Mouse (Mus musculus) spleen, adult 2 months (tissue): ENCODE data around the gene Unc93b1. TPM values are rescaled to one million over a fixed set of nuclear protein-coding genes. Genes with fewer than 3 reads are reported as not detected.

ENCODE experiments used
- DNase-seq, 2 experiments: peaks; one replicate each; pipeline versions ENCODE4 v3.0.0 to v3.0.0-alpha.2; 2012 to 2021; ENCODE audit warnings: low spot score in 2 of 2, low read depth in 1 of 2
- H3K27ac ChIP-seq: fragments of 200-500 bp; 2 replicates; pipeline ENCODE4 v1.5.1; 2012; ENCODE audit warnings: low read length, inconsistent platforms; ENCODE audit not compliant: insufficient read depth
- H3K27me3 ChIP-seq: fragments of 200-500 bp; 2 replicates; pipeline ENCODE4 v1.6.1; 2012; ENCODE audit warnings: mild to moderate bottlenecking, moderate library complexity, low read length, inconsistent platforms; ENCODE audit not compliant: control insufficient read depth, insufficient read depth
- H3K36me3 ChIP-seq: fragments of 200-500 bp; 2 replicates; pipeline ENCODE4 v1.6.1; 2012; ENCODE audit warnings: mild to moderate bottlenecking, low read length, inconsistent platforms; ENCODE audit not compliant: control insufficient read depth, insufficient read depth
- H3K4me1 ChIP-seq: fragments of 200-500 bp; 2 replicates; pipeline ENCODE4 v1.6.1; 2011; ENCODE audit warnings: inconsistent platforms; ENCODE audit not compliant: control insufficient read depth, insufficient read depth, insufficient read length
- H3K4me3 ChIP-seq: fragments of 200-500 bp; 2 replicates; pipeline ENCODE4 v1.5.1; 2011; ENCODE audit warnings: mild to moderate bottlenecking, inconsistent platforms; ENCODE audit not compliant: insufficient read depth, insufficient read length; ENCODE audit errors: extremely low read depth
- CTCF ChIP-seq: fragments of 200-500 bp; IDR thresholded peaks from 2 replicates; pipeline ENCODE4 v1.5.1; 2011; ENCODE audit warnings: mild to moderate bottlenecking, inconsistent platforms; ENCODE audit not compliant: insufficient read depth, insufficient read length, insufficient replicate concordance; ENCODE audit errors: extremely low read depth
- POLR2A ChIP-seq: fragments of 200-500 bp; IDR thresholded peaks from 2 replicates; pipeline ENCODE4 v1.6.1; 2011; ENCODE audit warnings: low read depth, low read length, inconsistent platforms
- WGBS: fragments of 180-500 bp; shearing (Covaris S2); methylation state at CpG from one replicate; pipeline ENCODE4 v1.1.7; 2018; 5-methylcytosine and 5-hydroxymethylcytosine counted together
- polyA plus RNA-seq: library from polyadenylated mRNA; depleted of rRNA; stranded (reverse); fragments of >200 nt; gene quantifications from 2 replicates; pipeline ENCODE4 v1.2.3, GENCODE M21; 2012

Unc93b1 gene
- polyA plus RNA-seq, 1 experiment = 753 TPM

DNA sequence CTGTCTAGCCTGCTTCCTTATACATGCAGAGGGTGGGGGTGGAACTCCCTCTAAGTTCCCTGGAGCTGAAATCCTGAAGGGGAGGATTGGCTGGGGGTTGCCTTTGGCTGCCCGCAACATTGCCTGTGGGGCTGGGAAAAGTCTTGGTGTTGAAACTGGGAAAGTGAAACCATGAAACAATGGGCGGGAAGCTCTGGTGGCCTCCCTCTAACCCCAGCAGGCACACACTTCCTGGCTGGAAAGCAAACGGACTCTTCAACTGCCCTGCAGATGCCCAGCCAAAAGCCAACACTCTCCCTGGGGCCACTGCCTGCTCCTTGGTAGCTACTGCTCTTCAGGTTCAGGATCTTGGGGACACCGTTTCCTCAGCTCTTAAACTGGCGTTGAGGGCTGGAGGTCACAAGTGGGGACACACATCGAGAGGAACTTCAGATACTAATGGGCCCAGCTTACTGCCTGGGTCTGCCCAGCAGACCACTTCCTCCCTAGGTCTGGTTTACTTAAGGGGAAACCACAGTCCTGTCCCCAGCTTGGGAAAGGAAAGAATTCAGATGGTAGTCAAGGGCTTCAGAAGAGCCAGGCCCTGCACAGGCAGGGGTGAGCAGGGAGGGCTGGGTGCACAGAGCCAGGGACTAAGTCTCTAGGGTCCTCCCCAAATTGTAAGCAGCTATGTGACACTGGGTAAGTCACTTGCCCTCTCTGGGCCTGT, 29.6 kb upstream of the Unc93b1 start:
- Histone ChIP-seq H3K27me3 (no peaks in the 10 kb centered on the region), H3K36me3 (peaks cover 43% of the 10 kb centered on the region)
- 12% methylated on average over 6 of the region's 6 CpGs for WGBS

DNA sequence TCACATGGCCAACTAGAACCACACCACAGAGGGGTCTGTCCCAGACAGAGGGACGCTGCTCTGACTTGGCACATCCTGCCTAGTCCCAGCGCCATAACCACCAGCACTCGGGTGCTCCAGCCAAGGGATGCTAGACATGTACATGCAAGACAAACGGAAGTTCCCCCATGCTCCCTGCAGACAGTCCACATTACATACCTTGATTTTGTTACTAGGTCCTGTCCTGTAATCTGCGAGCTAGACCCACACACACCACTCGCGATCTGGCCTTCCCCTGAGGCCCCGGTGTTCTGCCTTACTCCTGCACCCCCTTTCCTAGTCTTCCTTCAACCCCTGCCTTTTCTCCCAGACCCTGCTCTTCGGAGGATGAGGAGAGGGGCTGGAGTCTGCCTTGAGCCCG, 28.7 kb upstream of the Unc93b1 start:
- H3K27ac ChIP-seq = peak overlapping the region; percentile 72
- H3K27me3 ChIP-seq = no peaks in the 10 kb centered on the region
- 5% methylated on average over 10 of the region's 10 CpGs for WGBS
- DNase-seq = no peak
- peaks cover 44% of the 10 kb centered on the region for H3K36me3 ChIP-seq
- peaks cover 21% of the 10 kb centered on the region for H3K4me1 ChIP-seq
- peak overlapping the region; percentile 82 for H3K4me3 ChIP-seq
- no peak for TF ChIP-seq POLR2A

More for the DNA sequence above, 29.6 kb upstream of the Unc93b1 start:
- H3K4me3 ChIP-seq = peak overlapping the region; percentile 82
- H3K27ac ChIP-seq = peak overlapping the region; percentile 85
- TF ChIP-seq CTCF = no peak
- no peak for TF ChIP-seq POLR2A
- peaks cover 21% of the 10 kb centered on the region for H3K4me1 ChIP-seq
- DNase-seq = no peak

DNA sequence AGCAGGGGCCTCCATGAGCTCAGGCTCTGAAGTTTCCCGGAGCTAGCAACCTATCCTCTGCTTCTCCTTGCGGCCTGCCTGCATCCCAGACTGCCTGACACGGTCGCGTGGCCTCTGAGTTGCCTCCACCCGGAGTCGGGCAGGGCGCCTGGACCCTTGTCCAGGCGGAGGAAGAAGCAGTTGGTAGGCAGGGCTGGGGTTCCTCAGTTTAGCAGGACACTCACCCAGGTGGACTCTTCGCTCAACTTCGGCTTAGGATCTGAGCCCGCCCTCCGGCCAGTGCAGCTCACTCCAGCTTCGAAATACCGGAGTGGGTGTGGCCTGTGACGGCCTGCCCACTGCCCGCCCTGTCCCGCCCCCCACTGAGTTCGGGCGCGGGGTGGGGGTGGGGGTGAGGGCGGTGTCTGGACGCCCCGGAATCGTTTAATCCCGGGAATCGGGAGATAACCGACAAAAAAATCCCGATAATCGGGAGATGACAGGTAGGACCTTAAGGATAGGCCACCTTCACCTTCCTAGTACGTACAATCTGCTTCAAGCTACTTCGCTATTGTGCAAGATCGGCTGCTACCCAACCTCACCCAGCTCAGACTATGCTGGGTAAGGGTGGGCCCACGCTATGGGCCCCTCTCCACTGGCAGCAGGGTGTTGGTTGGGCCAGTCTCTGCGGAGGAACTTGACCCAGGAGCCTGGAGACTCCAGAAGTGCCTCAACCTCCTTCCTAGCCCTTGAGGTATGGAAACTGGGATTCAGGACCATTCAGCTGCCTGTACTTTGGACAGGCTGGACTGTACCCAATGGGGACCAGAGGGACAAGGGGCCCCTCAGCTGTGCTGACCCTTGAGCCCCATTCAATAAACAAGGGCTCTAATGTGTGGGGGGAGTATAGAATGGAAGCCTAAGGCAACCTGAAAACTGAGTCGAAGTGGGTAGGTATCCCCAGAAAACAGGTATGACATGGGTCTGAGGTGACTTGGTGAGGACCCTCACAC, 27.9 kb upstream of the Unc93b1 start, which contains the start of gene Tcirg1:
Gene Tcirg1 (minus strand): TSS at position 339 of the 992 bp plus-strand sequence.
- peak in 1 of 2 experiments; percentile 73 for DNase-seq
- Histone ChIP-seq H3K4me1 (peaks cover 22% of the 10 kb centered on the region), H3K27me3 (no peaks in the 10 kb centered on the region), H3K36me3 (peaks cover 39% of the 10 kb centered on the region), H3K4me3 (peak within 1 kb of the TSS; percentile 82), H3K27ac (peak within 1 kb of the TSS; percentile 72)
- no peak; the same call in 1 of the 2 replicates for TF ChIP-seq POLR2A
- no peak for TF ChIP-seq CTCF
- 4% methylated on average over 36 of the region's 36 CpGs for WGBS

DNA sequence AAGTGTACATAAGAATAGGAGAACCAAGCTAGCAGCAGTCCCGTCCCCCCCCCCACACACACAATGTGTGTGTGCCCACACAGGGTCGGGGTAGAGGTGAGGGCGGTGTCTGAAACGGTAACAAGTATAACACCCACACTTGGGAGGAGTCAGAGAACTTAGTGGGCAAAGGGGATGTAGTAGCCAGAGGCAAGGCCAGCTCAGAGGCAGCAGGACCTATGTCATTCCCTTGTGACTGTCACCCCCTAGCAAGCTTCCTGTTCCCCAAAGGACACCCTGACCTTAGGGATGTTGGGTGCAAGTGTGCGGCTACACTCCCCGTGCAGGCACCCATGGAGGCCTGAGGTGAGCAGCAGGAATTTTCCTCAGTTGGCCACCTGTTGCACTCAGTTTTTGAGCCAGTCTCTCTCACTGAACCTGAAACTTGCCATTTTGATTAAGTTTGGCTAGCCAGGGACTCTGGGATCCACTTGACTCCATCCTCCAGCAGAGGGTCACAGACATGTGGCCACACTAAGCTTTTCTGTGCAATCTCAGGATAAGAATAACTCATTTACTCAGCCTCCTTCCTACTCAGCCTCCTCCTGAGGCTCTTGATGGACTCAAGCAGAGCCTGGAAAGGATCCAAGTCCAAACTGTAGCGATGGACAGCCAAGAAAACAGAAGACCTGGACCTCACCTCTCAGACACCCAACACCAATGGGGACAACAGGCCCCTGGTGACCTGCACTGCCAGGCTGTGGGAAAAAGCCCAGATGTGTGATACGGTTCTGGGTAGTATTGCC, 26.9 kb upstream of the Unc93b1 start:
- H3K4me1 ChIP-seq = peaks cover 18% of the 10 kb centered on the region
- H3K27ac ChIP-seq = no peak overlapping the region
- 72% methylated on average over 8 of the region's 8 CpGs for WGBS
- no peak for TF ChIP-seq CTCF
- no peak for TF ChIP-seq POLR2A
- no peak for DNase-seq
- no peak overlapping the region for H3K4me3 ChIP-seq
- peaks cover 30% of the 10 kb centered on the region for H3K36me3 ChIP-seq
- H3K27me3 ChIP-seq = no peaks in the 10 kb centered on the region

DNA sequence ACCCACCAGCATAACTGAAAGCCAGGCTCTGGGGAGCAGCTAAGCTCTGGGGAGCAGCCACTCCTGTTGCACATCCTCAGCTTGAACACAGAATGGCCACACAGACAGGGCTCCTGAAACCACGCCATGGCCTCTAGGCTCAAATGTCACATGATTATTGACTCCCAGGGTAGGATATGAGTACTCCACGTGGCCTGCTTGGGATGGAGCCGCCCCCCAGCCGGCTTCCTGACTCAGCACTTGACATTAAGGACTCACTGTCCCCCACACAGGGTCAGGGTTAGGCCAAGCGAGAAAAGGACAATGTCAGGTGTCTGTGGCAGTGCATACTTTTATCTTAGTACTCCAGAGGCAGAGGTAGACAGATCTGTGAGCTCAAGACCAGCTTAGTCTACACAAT, 24.8 kb upstream of the Unc93b1 start:
- H3K4me3 ChIP-seq = no peak overlapping the region
- H3K27ac ChIP-seq = no peak overlapping the region
- H3K36me3 ChIP-seq = peaks cover 18% of the 10 kb centered on the region
- no peak for TF ChIP-seq CTCF
- TF ChIP-seq POLR2A = no peak
- no peak for DNase-seq
- no peaks in the 10 kb centered on the region for H3K27me3 ChIP-seq
- H3K4me1 ChIP-seq = peaks cover 16% of the 10 kb centered on the region; the same call in 1 of the 2 replicates
- WGBS = 86% methylated on average over 5 of the region's 5 CpGs
